Mouse (Mus musculus) heart, postnatal 0 days (tissue): ENCODE measurements around the gene 1600002K03Rik.

Experiments
- CTCF ChIP-seq: IDR thresholded peaks from 2 replicates; pipeline ENCODE4 v1.5.1; 2016; ENCODE audit warnings: antibody characterized with exemption, control low read depth, low read depth
- EP300 ChIP-seq: IDR thresholded peaks from 2 replicates; pipeline ENCODE4 v1.6.1; 2016; ENCODE audit warnings: antibody characterized with exemption, low read depth

- no peak for TF ChIP-seq CTCF
- TF ChIP-seq EP300 = no peak
Measured at GRCm38 (mm10) chr10:80187739-80188138, 15.0 kb downstream of the 1600002K03Rik start.
